Mouse (Mus musculus): ENCODE results near the gene Apoc4. TPM values are rescaled to one million over a fixed set of nuclear protein-coding genes. Genes with fewer than 3 reads are reported as not detected.

Apoc4 gene
- polyA plus RNA-seq, 1 experiment from 2014 or later = not detected

Other genes with a start within 250 kb of the Apoc4 start
- gene Mark4, start 222.7 kb downstream of the Apoc4 start, polyA plus RNA-seq (2015; fragmentation: Nextera tagmentation; extraction: Ambion mirVana) = 10.2 and 12.4 TPM in 2 replicates
- 0.73 and 0.84 TPM in 2 replicates for gene Exoc3l2, start 218.1 kb downstream of the Apoc4 start, polyA plus RNA-seq (2015; fragmentation: Nextera tagmentation; extraction: Ambion mirVana)
- 2.3 and 2.7 TPM in 2 replicates for gene Bloc1s3, start 173.1 kb downstream of the Apoc4 start, polyA plus RNA-seq (2015; fragmentation: Nextera tagmentation; extraction: Ambion mirVana)
- gene Trappc6a, start 173.1 kb downstream of the Apoc4 start, polyA plus RNA-seq (2015; fragmentation: Nextera tagmentation; extraction: Ambion mirVana) = 60.2 and 64.1 TPM in 2 replicates
- 0.08 and 0.15 TPM in 2 replicates for gene Nkpd1, start 163.6 kb downstream of the Apoc4 start, polyA plus RNA-seq (2015; fragmentation: Nextera tagmentation; extraction: Ambion mirVana)
- 26.0 and 30.3 TPM in 2 replicates for gene Ppp1r37, start 118.4 kb downstream of the Apoc4 start, polyA plus RNA-seq (2015; fragmentation: Nextera tagmentation; extraction: Ambion mirVana)
- gene Zfp296, start 104.2 kb downstream of the Apoc4 start, polyA plus RNA-seq (2015; fragmentation: Nextera tagmentation; extraction: Ambion mirVana) = 0.67 and 0.83 TPM in 2 replicates
- 169 and 174 TPM in 2 replicates for gene Gemin7, start 103.9 kb downstream of the Apoc4 start, polyA plus RNA-seq (2015; fragmentation: Nextera tagmentation; extraction: Ambion mirVana)
- 61.2 and 73.9 TPM in 2 replicates for gene Clasrp, start 77.0 kb downstream of the Apoc4 start, polyA plus RNA-seq (2015; fragmentation: Nextera tagmentation; extraction: Ambion mirVana)
- 7.5 and 10.5 TPM in 2 replicates for gene Relb, start 52.0 kb downstream of the Apoc4 start, polyA plus RNA-seq (2015; fragmentation: Nextera tagmentation; extraction: Ambion mirVana)
- gene Clptm1, start 16.4 kb downstream of the Apoc4 start, polyA plus RNA-seq (2015; fragmentation: Nextera tagmentation; extraction: Ambion mirVana) = 69.8 and 74.7 TPM in 2 replicates
- 11.5 TPM in 1 of 2 replicates, not detected in the other for gene Apoc2, start 3.5 kb downstream of the Apoc4 start, polyA plus RNA-seq (2015; fragmentation: Nextera tagmentation; extraction: Ambion mirVana)
- 0.69 TPM in 1 of 2 replicates, not detected in the other for gene Gm44805, start 56 bp downstream of the Apoc4 start, polyA plus RNA-seq (2015; fragmentation: Nextera tagmentation; extraction: Ambion mirVana)
- 10.3 and 17.3 TPM in 2 replicates for gene Apoc1, start 11.2 kb upstream of the Apoc4 start, polyA plus RNA-seq (2015; fragmentation: Nextera tagmentation; extraction: Ambion mirVana)
- 200 and 263 TPM in 2 replicates for gene Apoe, start 17.7 kb upstream of the Apoc4 start, polyA plus RNA-seq (2015; fragmentation: Nextera tagmentation; extraction: Ambion mirVana)
- 112 and 139 TPM in 2 replicates for gene Tomm40, start 34.0 kb upstream of the Apoc4 start, polyA plus RNA-seq (2015; fragmentation: Nextera tagmentation; extraction: Ambion mirVana)
- gene Nectin2, start 69.0 kb upstream of the Apoc4 start, polyA plus RNA-seq (2015; fragmentation: Nextera tagmentation; extraction: Ambion mirVana) = 82.9 and 87.0 TPM in 2 replicates
- gene Bcam, start 89.5 kb upstream of the Apoc4 start, polyA plus RNA-seq (2015; fragmentation: Nextera tagmentation; extraction: Ambion mirVana) = 98.1 and 116 TPM in 2 replicates
- 8.1 and 10.4 TPM in 2 replicates for gene Cblc, start 115.3 kb upstream of the Apoc4 start, polyA plus RNA-seq (2015; fragmentation: Nextera tagmentation; extraction: Ambion mirVana)
- 2.2 and 3.6 TPM in 2 replicates for gene Bcl3, start 141.3 kb upstream of the Apoc4 start, polyA plus RNA-seq (2015; fragmentation: Nextera tagmentation; extraction: Ambion mirVana)
- gene Gm19345, start 170.5 kb upstream of the Apoc4 start, polyA plus RNA-seq (2015; fragmentation: Nextera tagmentation; extraction: Ambion mirVana) = 0.28 and 0.72 TPM in 2 replicates
- not detected in 2 replicates for gene Ceacam16, start 179.8 kb upstream of the Apoc4 start, polyA plus RNA-seq (2015; fragmentation: Nextera tagmentation; extraction: Ambion mirVana)
- gene Ceacam19, start 206.5 kb upstream of the Apoc4 start, polyA plus RNA-seq (2015; fragmentation: Nextera tagmentation; extraction: Ambion mirVana) = 0.25 and 0.48 TPM in 2 replicates
- gene Pvr, start 239.7 kb upstream of the Apoc4 start, polyA plus RNA-seq (2015; fragmentation: Nextera tagmentation; extraction: Ambion mirVana) = 12.0 and 12.9 TPM in 2 replicates